Mouse (Mus musculus): ENCODE results near the gene Nsmf. TPM values are rescaled to one million over a fixed set of nuclear protein-coding genes. Genes with fewer than 3 reads are reported as not detected.

Gene Nsmf
- polyA plus RNA-seq, 1 experiment from 2014 or later = 57.2 TPM

- WGBS = 34% methylated on average over 28 of the region's 28 CpGs
- Histone ChIP-seq H3K27me3 (ENCODE audit: control insufficient read depth, insufficient read depth, low read length) (no peaks in the 10 kb centered on the region), H3K36me3 (ENCODE audit: control insufficient read depth, insufficient read depth, low read length) (no peaks in the 10 kb centered on the region), H3K9ac (ENCODE audit: low read length) (peak within 1 kb of the TSS; percentile 49), H3K4me1 (ENCODE audit: control insufficient read depth, insufficient read depth, low read length) (0 out of 2 replicates have a peak, but pooled peaks cover 8% of the 10 kb centered on the region), H3K4me2 (ENCODE audit: low read depth, low read length) (peak within 1 kb of the TSS; percentile 43), H3K9me3 (replicated peaks; ENCODE audit: control insufficient read depth, low read length) (no peaks in the 10 kb centered on the region), H3K27ac (ENCODE audit: low read length) (no peak within 1 kb of the TSS), H3K4me3 (replicated peaks; ENCODE audit: low read length) (peak within 1 kb of the TSS; percentile 27)
- peak; percentile 86 for ATAC-seq (ENCODE audit: insufficient read depth, low FRiP score)
These were observed 41.1 kb downstream of the Nsmf start, which contains the start of gene Noxa1 for GRCm38 (mm10) chr2:25095109-25095850. TSS of gene Noxa1 (minus strand) at chr2:25095149.

- no peak overlapping the region for H3K4me2 ChIP-seq (ENCODE audit: low read depth, low read length)
- H3K27me3 ChIP-seq (ENCODE audit: control insufficient read depth, insufficient read depth, low read length) = no peaks in the 10 kb centered on the region
- WGBS = 64% methylated on average over 3 of the region's 3 CpGs
- H3K9me3 ChIP-seq (replicated peaks; ENCODE audit: control insufficient read depth, low read length) = no peaks in the 10 kb centered on the region
- peak overlapping the region; percentile 13; the same call in 1 of the 2 replicates for H3K27ac ChIP-seq (ENCODE audit: low read length)
- H3K36me3 ChIP-seq (ENCODE audit: control insufficient read depth, insufficient read depth, low read length) = no peaks in the 10 kb centered on the region
- 0 out of 2 replicates have a peak, but pooled peaks cover 8% of the 10 kb centered on the region for H3K4me1 ChIP-seq (ENCODE audit: control insufficient read depth, insufficient read depth, low read length)
- 0 out of 2 replicates have a peak overlapping the region, but pooled peaks have one; percentile 15 for H3K9ac ChIP-seq (ENCODE audit: low read length)
- no peak for ATAC-seq (ENCODE audit: insufficient read depth, low FRiP score)
- H3K4me3 ChIP-seq (replicated peaks; ENCODE audit: low read length) = no peak overlapping the region
These were observed 44.0 kb downstream of the Nsmf start for GRCm38 (mm10) chr2:25098005-25098615.

GRCm38 (mm10) chr2:25098956-25099355 lies 44.8 kb downstream of the Nsmf start:
- Histone ChIP-seq H3K4me1 (ENCODE audit: control insufficient read depth, insufficient read depth, low read length) (0 out of 2 replicates have a peak, but pooled peaks cover 8% of the 10 kb centered on the region), H3K9me3 (replicated peaks; ENCODE audit: control insufficient read depth, low read length) (no peaks in the 10 kb centered on the region), H3K27ac (ENCODE audit: low read length) (no peak overlapping the region; the same call in 1 of the 2 replicates), H3K36me3 (ENCODE audit: control insufficient read depth, insufficient read depth, low read length) (no peaks in the 10 kb centered on the region), H3K4me2 (ENCODE audit: low read depth, low read length) (no peak overlapping the region), H3K27me3 (ENCODE audit: control insufficient read depth, insufficient read depth, low read length) (no peaks in the 10 kb centered on the region), H3K9ac (ENCODE audit: low read length) (no peak overlapping the region), H3K4me3 (replicated peaks; ENCODE audit: low read length) (no peak overlapping the region)
- WGBS = 47% methylated on average over 5 of the region's 5 CpGs
- peak; percentile 30; the same call in 1 of the 2 replicates for ATAC-seq (ENCODE audit: insufficient read depth, low FRiP score)

GRCm38 (mm10) chr2:25099703-25100102 lies 45.5 kb downstream of the Nsmf start:
- 0 out of 2 replicates have a peak, but pooled peaks cover 8% of the 10 kb centered on the region for H3K4me1 ChIP-seq (ENCODE audit: control insufficient read depth, insufficient read depth, low read length)
- H3K9ac ChIP-seq (ENCODE audit: low read length) = no peak overlapping the region
- 76% methylated on average over 3 of the region's 3 CpGs for WGBS
- H3K9me3 ChIP-seq (replicated peaks; ENCODE audit: control insufficient read depth, low read length) = no peaks in the 10 kb centered on the region
- H3K4me3 ChIP-seq (replicated peaks; ENCODE audit: low read length) = no peak overlapping the region
- no peak overlapping the region for H3K27ac ChIP-seq (ENCODE audit: low read length)
- no peaks in the 10 kb centered on the region for H3K27me3 ChIP-seq (ENCODE audit: control insufficient read depth, insufficient read depth, low read length)
- ATAC-seq (ENCODE audit: insufficient read depth, low FRiP score) = no peak
- no peaks in the 10 kb centered on the region for H3K36me3 ChIP-seq (ENCODE audit: control insufficient read depth, insufficient read depth, low read length)
- H3K4me2 ChIP-seq (ENCODE audit: low read depth, low read length) = no peak overlapping the region

- Histone ChIP-seq H3K27me3 (ENCODE audit: control insufficient read depth, insufficient read depth, low read length) (no peaks in the 10 kb centered on the region), H3K9me3 (replicated peaks; ENCODE audit: control insufficient read depth, low read length) (no peaks in the 10 kb centered on the region), H3K27ac (ENCODE audit: low read length) (no peak overlapping the region), H3K9ac (ENCODE audit: low read length) (no peak overlapping the region), H3K4me3 (replicated peaks; ENCODE audit: low read length) (no peak overlapping the region), H3K4me2 (ENCODE audit: low read depth, low read length) (no peak overlapping the region), H3K4me1 (ENCODE audit: control insufficient read depth, insufficient read depth, low read length) (peaks cover 8% of the 10 kb centered on the region), H3K36me3 (ENCODE audit: control insufficient read depth, insufficient read depth, low read length) (no peaks in the 10 kb centered on the region)
- WGBS = 87% methylated on average over 2 of the region's 2 CpGs
- ATAC-seq (ENCODE audit: insufficient read depth, low FRiP score) = no peak
These were observed 50.0 kb downstream of the Nsmf start for GRCm38 (mm10) chr2:25104122-25104521.

GRCm38 (mm10) chr2:25106045-25106444 lies 51.9 kb downstream of the Nsmf start:
- Histone ChIP-seq H3K9me3 (replicated peaks; ENCODE audit: control insufficient read depth, low read length) (no peaks in the 10 kb centered on the region), H3K4me2 (ENCODE audit: low read depth, low read length) (no peak overlapping the region), H3K27me3 (ENCODE audit: control insufficient read depth, insufficient read depth, low read length) (no peaks in the 10 kb centered on the region), H3K27ac (ENCODE audit: low read length) (no peak overlapping the region; the same call in 1 of the 2 replicates), H3K4me3 (replicated peaks; ENCODE audit: low read length) (no peak overlapping the region), H3K4me1 (ENCODE audit: control insufficient read depth, insufficient read depth, low read length) (peaks cover 8% of the 10 kb centered on the region), H3K36me3 (ENCODE audit: control insufficient read depth, insufficient read depth, low read length) (no peaks in the 10 kb centered on the region), H3K9ac (ENCODE audit: low read length) (no peak overlapping the region)
- no peak for ATAC-seq (ENCODE audit: insufficient read depth, low FRiP score)
- 56% methylated on average over 3 of the region's 3 CpGs for WGBS

GRCm38 (mm10) chr2:25109487-25109886 lies 55.3 kb downstream of the Nsmf start:
- Histone ChIP-seq H3K9me3 (replicated peaks; ENCODE audit: control insufficient read depth, low read length) (no peaks in the 10 kb centered on the region), H3K4me3 (replicated peaks; ENCODE audit: low read length) (no peak overlapping the region), H3K9ac (ENCODE audit: low read length) (no peak overlapping the region), H3K27ac (ENCODE audit: low read length) (no peak overlapping the region), H3K36me3 (ENCODE audit: control insufficient read depth, insufficient read depth, low read length) (no peaks in the 10 kb centered on the region), H3K4me1 (ENCODE audit: control insufficient read depth, insufficient read depth, low read length) (peaks cover 8% of the 10 kb centered on the region), H3K4me2 (ENCODE audit: low read depth, low read length) (no peak overlapping the region), H3K27me3 (ENCODE audit: control insufficient read depth, insufficient read depth, low read length) (no peaks in the 10 kb centered on the region)
- ATAC-seq (ENCODE audit: insufficient read depth, low FRiP score) = no peak

- H3K4me1 ChIP-seq (ENCODE audit: control insufficient read depth, insufficient read depth, low read length) = peaks cover 8% of the 10 kb centered on the region
- H3K4me2 ChIP-seq (ENCODE audit: low read depth, low read length) = no peak overlapping the region
- no peaks in the 10 kb centered on the region for H3K9me3 ChIP-seq (replicated peaks; ENCODE audit: control insufficient read depth, low read length)
- H3K27ac ChIP-seq (ENCODE audit: low read length) = peak overlapping the region; percentile 56; the same call in 1 of the 2 replicates
- no peak for ATAC-seq (ENCODE audit: insufficient read depth, low FRiP score)
- H3K4me3 ChIP-seq (replicated peaks; ENCODE audit: low read length) = no peak overlapping the region
- H3K36me3 ChIP-seq (ENCODE audit: control insufficient read depth, insufficient read depth, low read length) = no peaks in the 10 kb centered on the region
- no peak overlapping the region for H3K9ac ChIP-seq (ENCODE audit: low read length)
- no peaks in the 10 kb centered on the region for H3K27me3 ChIP-seq (ENCODE audit: control insufficient read depth, insufficient read depth, low read length)
These were observed 56.5 kb downstream of the Nsmf start for GRCm38 (mm10) chr2:25110505-25111183.
